Mouse (Mus musculus): ENCODE results near the gene Rwdd1. TPM values are rescaled to one million over a fixed set of nuclear protein-coding genes. Genes with fewer than 3 reads are reported as not detected.

Gene Rwdd1
- polyA plus RNA-seq (2015; fragmentation: Nextera tagmentation; extraction: Ambion mirVana): 102 and 122 TPM in 2 replicates

GRCm38 (mm10) chr10:34019302-34020075 is at the start of gene Rwdd1:
Gene Rwdd1 (minus strand): TSS chr10:34019624.
- under 1% methylated on average over 82 of the region's 82 CpGs for WGBS

GRCm38 (mm10) chr10:34066591-34066990 is 47.2 kb upstream of the Rwdd1 start:
- WGBS: 54% methylated on average over 3 of the region's 3 CpGs
- Histone ChIP-seq H3K9ac (no peak overlapping the region), H3K9me3 (no peaks in the 10 kb centered on the region), H3K4me3 (replicated peaks) (no peak overlapping the region), H3K27me3 (replicated peaks) (no peaks in the 10 kb centered on the region), H3K36me3 (no peaks in the 10 kb centered on the region), H3K4me1 (replicated peaks) (no peaks in the 10 kb centered on the region), H3K27ac (no peak overlapping the region), H3K4me2 (replicated peaks) (no peak overlapping the region)
- ATAC-seq: no peak

More at GRCm38 (mm10) chr10:34019302-34020075, at the start of gene Rwdd1:
- Histone ChIP-seq H3K4me1 (replicated peaks) (peaks cover 3% of the 10 kb centered on the region; the same call in 1 of the 2 replicates), H3K4me3 (replicated peaks) (peak within 1 kb of the TSS; percentile 74), H3K9ac (peak within 1 kb of the TSS; percentile 88), H3K36me3 (no peaks in the 10 kb centered on the region), H3K4me2 (replicated peaks) (peak within 1 kb of the TSS; percentile 79), H3K27me3 (replicated peaks) (no peaks in the 10 kb centered on the region), H3K9me3 (no peaks in the 10 kb centered on the region), H3K27ac (peak within 1 kb of the TSS; percentile 95)
- peak; percentile 100 for ATAC-seq

- no peak overlapping the region for H3K4me3 ChIP-seq (replicated peaks)
- H3K4me2 ChIP-seq (replicated peaks): no peak overlapping the region
- no peaks in the 10 kb centered on the region for H3K9me3 ChIP-seq
- WGBS: 56% methylated on average over 2 of the region's 2 CpGs
- H3K27ac ChIP-seq: no peak overlapping the region
- H3K27me3 ChIP-seq (replicated peaks): no peaks in the 10 kb centered on the region
- no peak overlapping the region for H3K9ac ChIP-seq
- no peaks in the 10 kb centered on the region for H3K4me1 ChIP-seq (replicated peaks)
- no peaks in the 10 kb centered on the region for H3K36me3 ChIP-seq
- no peak for ATAC-seq
Measured at GRCm38 (mm10) chr10:34053987-34054386, 34.6 kb upstream of the Rwdd1 start.

GRCm38 (mm10) chr10:34044210-34044609 is 24.8 kb upstream of the Rwdd1 start, which contains the start of gene Calhm4:
Gene Calhm4 (minus strand): TSS chr10:34044310.
- WGBS: 75% methylated on average over 5 of the region's 5 CpGs
- no peak within 1 kb of the TSS for H3K4me2 ChIP-seq (replicated peaks)
- ATAC-seq: no peak

GRCm38 (mm10) chr10:34037401-34037800 is 18.0 kb upstream of the Rwdd1 start, which contains the start of gene Trappc3l:
Gene Trappc3l (plus strand): TSS chr10:34037597.
- Histone ChIP-seq H3K4me3 (replicated peaks) (no peak within 1 kb of the TSS), H3K9me3 (no peaks in the 10 kb centered on the region), H3K27me3 (replicated peaks) (no peaks in the 10 kb centered on the region), H3K4me1 (replicated peaks) (0 out of 2 replicates have a peak, but pooled peaks cover 3% of the 10 kb centered on the region), H3K36me3 (no peaks in the 10 kb centered on the region), H3K27ac (no peak within 1 kb of the TSS), H3K4me2 (replicated peaks) (no peak within 1 kb of the TSS), H3K9ac (no peak within 1 kb of the TSS)
- WGBS: 76% methylated on average over 3 of the region's 3 CpGs
- ATAC-seq: no peak

More at GRCm38 (mm10) chr10:34044210-34044609, 24.8 kb upstream of the Rwdd1 start, which contains the start of gene Calhm4:
- no peak within 1 kb of the TSS for H3K27ac ChIP-seq
- H3K4me1 ChIP-seq (replicated peaks): no peaks in the 10 kb centered on the region
- H3K27me3 ChIP-seq (replicated peaks): no peaks in the 10 kb centered on the region
- H3K4me3 ChIP-seq (replicated peaks): no peak within 1 kb of the TSS
- no peaks in the 10 kb centered on the region for H3K9me3 ChIP-seq
- H3K36me3 ChIP-seq: no peaks in the 10 kb centered on the region
- no peak within 1 kb of the TSS for H3K9ac ChIP-seq

GRCm38 (mm10) chr10:34036587-34036986 is 17.2 kb upstream of the Rwdd1 start:
- Histone ChIP-seq H3K36me3 (no peaks in the 10 kb centered on the region), H3K9me3 (no peaks in the 10 kb centered on the region), H3K4me2 (replicated peaks) (no peak overlapping the region), H3K27me3 (replicated peaks) (no peaks in the 10 kb centered on the region), H3K4me1 (replicated peaks) (0 out of 2 replicates have a peak, but pooled peaks cover 3% of the 10 kb centered on the region), H3K27ac (no peak overlapping the region), H3K4me3 (replicated peaks) (no peak overlapping the region), H3K9ac (no peak overlapping the region)
- peak; percentile 82 for ATAC-seq
- 17% methylated on average over 5 of the region's 5 CpGs for WGBS

GRCm38 (mm10) chr10:34033630-34034305 is 14.3 kb upstream of the Rwdd1 start:
- H3K4me1 ChIP-seq (replicated peaks): 0 out of 2 replicates have a peak, but pooled peaks cover 3% of the 10 kb centered on the region
- H3K4me3 ChIP-seq (replicated peaks): 0 out of 2 replicates have a peak overlapping the region, but pooled peaks have one; percentile 7
- H3K27me3 ChIP-seq (replicated peaks): no peaks in the 10 kb centered on the region
- H3K9ac ChIP-seq: no peak overlapping the region; the same call in 1 of the 2 replicates
- 18% methylated on average over 22 of the region's 22 CpGs for WGBS
- no peak overlapping the region for H3K27ac ChIP-seq
- peak; percentile 91 for ATAC-seq
- H3K9me3 ChIP-seq: no peaks in the 10 kb centered on the region
- peak overlapping the region; percentile 52 for H3K4me2 ChIP-seq (replicated peaks)
- H3K36me3 ChIP-seq: no peaks in the 10 kb centered on the region

- Histone ChIP-seq H3K4me1 (replicated peaks) (0 out of 2 replicates have a peak, but pooled peaks cover 3% of the 10 kb centered on the region), H3K27me3 (replicated peaks) (no peaks in the 10 kb centered on the region), H3K4me3 (replicated peaks) (no peak overlapping the region), H3K9ac (no peak overlapping the region), H3K36me3 (no peaks in the 10 kb centered on the region), H3K4me2 (replicated peaks) (no peak overlapping the region), H3K9me3 (no peaks in the 10 kb centered on the region), H3K27ac (no peak overlapping the region)
- 68% methylated on average over 5 of the region's 5 CpGs for WGBS
- no peak for ATAC-seq
Measured at GRCm38 (mm10) chr10:34030322-34030721, 10.9 kb upstream of the Rwdd1 start.

GRCm38 (mm10) chr10:34018746-34019301 is 600 bp downstream of the Rwdd1 start:
- ATAC-seq: no peak

GRCm38 (mm10) chr10:34013241-34013640 is 6.2 kb downstream of the Rwdd1 start:
- H3K4me1 ChIP-seq (replicated peaks): peaks cover 3% of the 10 kb centered on the region; the same call in 1 of the 2 replicates
- no peak overlapping the region for H3K4me2 ChIP-seq (replicated peaks)
- no peak overlapping the region for H3K9ac ChIP-seq
- no peak overlapping the region for H3K4me3 ChIP-seq (replicated peaks)
- H3K27ac ChIP-seq: no peak overlapping the region
- H3K9me3 ChIP-seq: no peaks in the 10 kb centered on the region
- no peaks in the 10 kb centered on the region for H3K27me3 ChIP-seq (replicated peaks)
- WGBS: 87% methylated on average over 2 of the region's 2 CpGs
- H3K36me3 ChIP-seq: no peaks in the 10 kb centered on the region
- ATAC-seq: no peak

More at GRCm38 (mm10) chr10:34018746-34019301, 600 bp downstream of the Rwdd1 start:
- Histone ChIP-seq H3K4me2 (replicated peaks) (peak overlapping the region; percentile 79), H3K4me3 (replicated peaks) (peak overlapping the region; percentile 74), H3K9me3 (no peaks in the 10 kb centered on the region), H3K9ac (peak overlapping the region; percentile 88), H3K27me3 (replicated peaks) (no peaks in the 10 kb centered on the region), H3K27ac (peak overlapping the region; percentile 95), H3K4me1 (replicated peaks) (peaks cover 3% of the 10 kb centered on the region; the same call in 1 of the 2 replicates), H3K36me3 (no peaks in the 10 kb centered on the region)
- WGBS: under 1% methylated on average over 21 of the region's 21 CpGs

- Histone ChIP-seq H3K4me2 (replicated peaks) (no peak overlapping the region), H3K4me1 (replicated peaks) (no peaks in the 10 kb centered on the region), H3K4me3 (replicated peaks) (no peak overlapping the region), H3K27ac (no peak overlapping the region), H3K36me3 (no peaks in the 10 kb centered on the region), H3K9ac (no peak overlapping the region), H3K9me3 (no peaks in the 10 kb centered on the region), H3K27me3 (replicated peaks) (no peaks in the 10 kb centered on the region)
- no peak for ATAC-seq
- 97% methylated on average over 4 of the region's 4 CpGs for WGBS
Measured at GRCm38 (mm10) chr10:34012581-34012980, 6.8 kb downstream of the Rwdd1 start.

GRCm38 (mm10) chr10:33998397-33998796 is 21.0 kb downstream of the Rwdd1 start:
- no peak for ATAC-seq
- no peak overlapping the region for H3K4me2 ChIP-seq (replicated peaks)
- no peak overlapping the region for H3K27ac ChIP-seq
- no peaks in the 10 kb centered on the region for H3K9me3 ChIP-seq
- H3K4me1 ChIP-seq (replicated peaks): no peaks in the 10 kb centered on the region
- H3K4me3 ChIP-seq (replicated peaks): no peak overlapping the region
- H3K9ac ChIP-seq: no peak overlapping the region
- no peaks in the 10 kb centered on the region for H3K27me3 ChIP-seq (replicated peaks)
- H3K36me3 ChIP-seq: peaks cover 13% of the 10 kb centered on the region; the same call in 1 of the 2 replicates

Data from intestine, embryonic 15.5 days (tissue).